Mouse (Mus musculus) brain, embryonic 18.5 days (tissue): ENCODE results near the gene Hipk1.
"Not testable (repeated sequence)": the region's sequence is repeated elsewhere in the genome, so short reads cannot be mapped to it uniquely, and the experiment has no call there.

Experiments used
- DNase-seq: peaks from one replicate; pipeline ENCODE4 v3.0.0-alpha.2; 2012; ENCODE audit warnings: low read depth, low spot score

Gene Hipk1

GRCm38 (mm10) chr3:103792566-103792965, 1.2 kb upstream of the Hipk1 start:
- DNase-seq, result no peak

GRCm38 (mm10) chr3:103792111-103792406, 696 bp upstream of the Hipk1 start:
- DNase-seq, result not testable (repeated sequence)

DNA sequence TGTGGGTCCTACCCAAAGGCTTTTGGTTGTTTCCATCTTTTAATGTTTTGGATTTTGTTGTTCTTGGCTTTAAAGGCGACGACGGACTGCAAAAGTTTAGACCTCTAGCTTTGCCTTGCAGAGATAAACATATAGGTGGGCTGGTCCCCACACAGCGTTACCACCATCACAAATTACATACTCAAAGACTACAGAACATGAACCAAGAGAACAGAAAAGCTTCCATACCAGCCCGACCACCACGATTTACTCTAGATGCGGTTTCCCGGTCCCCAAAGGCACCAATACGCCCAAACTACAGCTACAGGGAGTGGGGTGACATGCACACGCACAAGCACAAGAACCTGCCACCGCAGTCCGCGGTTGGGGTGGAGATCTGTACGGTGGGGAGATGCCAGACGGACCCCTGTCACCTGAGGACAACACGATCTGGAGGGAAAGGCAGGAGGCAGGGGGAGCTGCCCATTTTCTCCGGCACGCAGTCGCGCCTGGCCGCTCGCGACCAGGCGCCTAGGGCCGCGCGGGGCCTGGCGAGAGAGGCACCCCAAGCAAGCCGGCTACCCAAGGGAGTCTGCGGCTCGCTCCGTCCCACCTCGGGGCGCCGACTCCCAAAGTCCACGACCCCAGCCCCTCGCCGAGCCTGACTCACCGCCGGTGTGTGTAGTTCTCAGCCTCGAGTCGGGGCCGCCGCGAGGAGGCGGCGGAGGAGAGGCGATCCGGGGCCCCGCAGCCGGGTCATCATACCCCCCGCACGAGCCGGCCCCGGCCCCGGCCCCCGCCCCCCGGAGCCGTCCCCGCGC, 817 bp downstream of the Hipk1 start:
- no peak for DNase-seq

DNA sequence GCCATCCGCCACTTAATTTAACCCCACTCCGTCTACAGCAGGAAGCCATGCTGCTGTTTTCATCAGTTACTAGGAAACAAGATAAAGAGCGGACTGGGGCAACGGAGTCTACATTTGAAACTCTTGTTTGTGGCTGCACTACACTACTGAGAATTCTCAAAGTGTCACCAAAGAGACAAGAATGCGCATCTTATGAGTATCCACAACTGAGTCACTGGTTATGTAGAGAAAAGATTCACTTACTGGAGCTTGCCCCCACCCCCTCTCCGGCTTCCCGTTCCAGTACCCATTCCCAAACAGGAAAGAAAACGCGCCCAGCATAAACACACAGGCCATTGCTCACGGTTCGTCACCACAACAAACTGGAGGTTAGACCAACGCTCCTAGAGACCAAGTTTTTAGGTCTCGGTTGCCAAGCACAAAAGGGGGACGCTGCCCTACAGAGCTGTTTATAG, 1.4 kb downstream of the Hipk1 start:
- DNase-seq, result no peak

DNA sequence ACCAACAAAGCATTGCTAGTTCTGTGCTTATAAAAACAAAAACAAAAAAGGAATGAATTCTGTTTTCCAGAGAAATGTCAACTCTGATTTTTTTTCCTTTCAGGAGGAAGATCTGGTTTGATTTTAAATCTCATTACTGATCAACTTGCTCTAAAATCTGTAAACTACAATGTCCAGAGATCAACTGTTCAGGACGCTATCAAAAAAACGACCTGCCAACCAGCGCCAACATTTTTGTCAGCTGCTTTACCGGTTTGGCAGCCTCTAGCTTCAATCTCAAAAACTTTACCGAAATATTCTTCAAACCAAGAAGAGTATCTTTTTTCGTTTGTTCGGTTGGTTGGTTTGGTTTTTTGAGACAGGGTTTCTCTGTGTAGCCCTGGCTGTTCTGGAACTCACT, 2.3 kb downstream of the Hipk1 start:
- DNase-seq, result no peak

- DNase-seq, result no peak
Measured at GRCm38 (mm10) chr3:103787225-103787624, 4.1 kb downstream of the Hipk1 start.

DNA sequence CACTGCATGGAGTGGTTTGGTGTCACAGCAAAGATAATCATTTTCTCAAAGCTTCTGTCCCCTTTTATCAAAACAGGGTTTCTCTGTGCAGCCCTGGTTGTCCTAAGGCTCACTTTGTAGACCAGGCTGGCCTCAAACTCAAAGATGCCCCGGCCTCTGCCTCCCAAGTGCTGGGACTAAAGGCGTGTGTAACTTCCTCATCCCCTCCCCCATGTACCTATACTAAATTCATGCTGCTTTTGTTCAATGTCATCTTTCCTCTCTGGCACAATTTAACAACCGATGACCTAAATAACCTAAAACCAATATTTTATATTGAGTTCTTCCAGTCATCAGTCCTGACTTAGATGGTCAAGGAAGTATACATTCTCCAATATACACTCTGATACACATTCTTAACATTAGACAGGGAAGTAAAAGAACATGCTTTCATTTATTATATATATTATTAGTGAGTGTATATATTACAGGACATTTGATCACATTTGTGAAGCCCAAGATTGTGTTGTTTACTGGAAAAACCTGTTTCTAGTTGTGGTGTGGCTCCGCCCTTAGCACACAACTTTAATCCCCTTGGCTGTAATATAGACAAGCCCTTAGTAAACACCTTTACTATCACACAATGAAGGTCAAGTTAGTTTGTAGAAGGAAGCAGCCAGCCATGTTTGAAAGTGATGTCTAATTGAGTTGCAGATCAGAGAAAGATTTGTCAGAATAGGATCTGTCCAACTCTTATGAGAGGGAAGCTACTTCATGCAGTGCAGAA, 8.3 kb downstream of the Hipk1 start:
- no peak for DNase-seq

- no peak for DNase-seq
Measured at GRCm38 (mm10) chr3:103780777-103781176, 10.6 kb downstream of the Hipk1 start.

DNA sequence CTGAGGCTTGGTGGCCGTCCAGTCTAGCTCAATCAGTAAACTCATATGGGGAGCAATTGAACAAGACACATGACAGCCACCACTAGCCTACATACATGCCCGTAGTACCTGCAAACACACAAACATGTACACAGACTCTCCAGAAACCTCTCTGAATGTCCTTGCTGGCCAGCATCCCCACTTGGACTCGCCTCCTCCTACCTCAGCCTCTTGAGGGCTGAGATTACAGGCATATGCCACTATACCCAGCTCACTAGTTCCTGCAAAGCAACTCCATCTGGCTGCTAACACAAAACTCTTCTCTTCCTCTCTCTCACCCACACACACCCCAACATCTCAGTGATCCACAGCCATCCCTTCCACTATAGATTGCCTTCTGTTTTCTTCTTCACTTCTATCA, 11.1 kb downstream of the Hipk1 start:
- DNase-seq, result no peak

DNA sequence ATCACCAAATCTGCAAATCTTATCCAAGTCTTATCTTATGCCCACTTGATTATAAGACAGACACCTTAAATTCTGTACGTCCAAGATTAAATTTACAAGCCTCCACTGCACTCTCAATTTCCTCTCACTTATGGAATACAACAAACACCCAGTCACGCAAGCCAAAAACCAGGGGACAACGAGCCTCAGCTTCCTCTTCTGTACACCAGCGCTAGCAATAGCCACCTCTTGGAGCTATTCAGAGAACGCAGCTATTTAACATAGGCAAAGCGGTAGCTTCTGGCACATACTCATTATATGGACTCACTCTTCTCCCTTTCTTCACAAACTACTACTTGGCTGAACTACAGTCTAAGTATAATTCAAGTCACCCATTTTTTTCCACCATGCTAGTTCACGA, 12.2 kb downstream of the Hipk1 start:
- no peak for DNase-seq

GRCm38 (mm10) chr3:103778660-103779059, 12.7 kb downstream of the Hipk1 start:
- DNase-seq, result no peak

- DNase-seq, result no peak
Measured at GRCm38 (mm10) chr3:103777940-103778339, 13.4 kb downstream of the Hipk1 start.

DNA sequence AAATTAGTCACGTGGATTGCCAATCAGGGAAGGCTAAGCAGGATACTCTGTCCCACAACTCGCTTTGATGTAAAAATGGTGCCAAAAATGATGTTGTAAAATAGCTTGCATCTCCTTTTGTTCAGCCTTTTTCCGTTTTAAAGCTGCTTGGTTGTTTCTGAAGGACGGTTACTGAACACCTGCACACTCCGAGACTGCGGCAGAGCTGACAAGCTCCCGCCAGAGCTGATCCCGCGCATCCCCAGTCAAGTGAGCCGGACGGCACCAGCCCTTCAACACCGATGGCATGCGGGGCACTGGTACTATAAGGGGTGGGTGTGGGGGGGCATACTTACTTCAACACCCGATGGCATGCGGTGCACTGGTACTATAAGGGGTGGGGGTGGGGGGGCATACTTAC, 17.4 kb downstream of the Hipk1 start:
- no peak for DNase-seq

GRCm38 (mm10) chr3:103773508-103773907, 17.9 kb downstream of the Hipk1 start:
- no peak for DNase-seq

DNA sequence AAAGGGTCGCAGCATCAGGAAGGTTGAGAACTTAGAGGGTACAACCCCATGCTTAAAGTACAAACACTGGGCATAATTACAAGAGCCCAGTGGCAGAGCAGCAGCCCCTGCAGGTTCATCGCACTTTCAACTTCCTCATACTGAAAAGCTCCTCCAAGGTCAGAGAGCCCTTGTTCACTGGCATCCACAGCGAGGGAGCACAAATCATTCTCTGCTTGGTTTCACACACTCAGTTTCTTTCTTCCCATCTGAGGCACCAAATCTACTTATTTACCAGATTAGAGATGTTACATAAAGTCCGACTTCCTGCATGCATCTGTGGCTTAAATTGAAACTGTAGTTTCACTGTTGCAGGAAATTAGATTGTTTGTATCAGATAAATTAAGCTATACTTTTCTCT, 18.5 kb downstream of the Hipk1 start:
- no peak for DNase-seq

GRCm38 (mm10) chr3:103771531-103772130, 19.7 kb downstream of the Hipk1 start:
- DNase-seq, result no peak

GRCm38 (mm10) chr3:103766789-103767188, 24.6 kb downstream of the Hipk1 start:
- DNase-seq, result no peak

- DNase-seq, result no peak
Measured at GRCm38 (mm10) chr3:103759261-103759970, 31.9 kb downstream of the Hipk1 start.

GRCm38 (mm10) chr3:103758456-103758855, 32.9 kb downstream of the Hipk1 start:
- no peak for DNase-seq

DNA sequence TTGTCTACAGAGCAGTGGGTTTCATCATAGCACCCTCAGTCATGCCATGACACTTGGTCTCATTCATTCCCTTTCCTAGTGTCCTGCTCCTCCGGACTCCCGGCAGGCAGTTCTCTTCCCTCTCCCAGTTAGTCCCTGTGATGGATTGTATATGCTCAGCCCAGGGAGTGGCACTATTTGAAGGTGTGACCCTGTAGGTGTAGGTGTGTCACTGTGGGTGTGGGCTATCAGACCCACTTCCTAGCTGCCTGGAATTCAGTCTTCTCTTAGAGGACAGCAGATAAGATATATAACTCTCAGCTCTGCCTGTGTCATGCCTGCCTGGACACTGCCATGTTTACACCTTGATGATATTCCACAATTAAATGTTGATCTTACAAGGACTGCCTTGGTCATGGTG, 34.4 kb downstream of the Hipk1 start:
- DNase-seq, result no peak

GRCm38 (mm10) chr3:103755351-103755750, 36.0 kb downstream of the Hipk1 start:
- no peak for DNase-seq

GRCm38 (mm10) chr3:103751558-103751957, 39.8 kb downstream of the Hipk1 start:
- DNase-seq, result no peak
